Mouse (Mus musculus): Measurements from ENCODE around the gene Dnajc13. TPM values are rescaled to one million over a fixed set of nuclear protein-coding genes. Genes with fewer than 3 reads are reported as not detected.

The Dnajc13 gene
- polyA plus RNA-seq, 1 experiment, result not detected

DNA sequence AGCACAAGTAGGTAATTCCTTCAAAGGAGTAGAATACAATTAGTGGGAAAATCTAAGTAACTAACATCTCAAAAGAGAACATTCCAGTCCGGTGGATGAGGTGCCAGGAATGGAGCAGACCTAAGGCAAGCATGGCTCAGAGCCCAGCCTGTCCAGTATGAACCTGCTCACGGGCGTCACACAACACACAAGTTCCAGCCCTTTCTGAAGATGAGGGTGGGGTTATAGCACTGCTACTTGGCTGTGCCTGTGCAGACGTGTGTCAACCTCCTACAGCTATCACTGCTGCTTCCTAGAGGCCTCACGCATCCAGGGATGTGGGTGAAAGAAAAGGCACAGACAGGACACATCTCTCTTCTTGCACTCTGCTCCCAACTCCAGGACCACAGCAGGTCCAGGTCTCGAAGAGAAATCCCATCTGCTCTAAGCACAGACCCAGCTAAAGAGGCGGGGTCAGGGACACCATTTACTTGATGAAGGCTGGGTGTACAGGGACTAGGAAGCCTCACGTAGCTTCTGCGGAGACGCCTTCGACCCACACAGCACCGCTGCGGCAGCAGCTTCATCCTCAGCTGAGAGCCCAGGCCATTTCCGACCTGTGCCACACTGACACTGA is 107.5 kb downstream of the Dnajc13 start:
- WGBS, result 92% methylated on average over 14 of the region's 14 CpGs
- TF ChIP-seq POLR2A (IDR thresholded peaks at IDR 0.05; ENCODE audit: insufficient read depth, low read depth, low read length) (no peak), CTCF (IDR thresholded peaks at IDR 0.05; ENCODE audit: insufficient read depth, low read depth, low read length) (no peak)

DNA sequence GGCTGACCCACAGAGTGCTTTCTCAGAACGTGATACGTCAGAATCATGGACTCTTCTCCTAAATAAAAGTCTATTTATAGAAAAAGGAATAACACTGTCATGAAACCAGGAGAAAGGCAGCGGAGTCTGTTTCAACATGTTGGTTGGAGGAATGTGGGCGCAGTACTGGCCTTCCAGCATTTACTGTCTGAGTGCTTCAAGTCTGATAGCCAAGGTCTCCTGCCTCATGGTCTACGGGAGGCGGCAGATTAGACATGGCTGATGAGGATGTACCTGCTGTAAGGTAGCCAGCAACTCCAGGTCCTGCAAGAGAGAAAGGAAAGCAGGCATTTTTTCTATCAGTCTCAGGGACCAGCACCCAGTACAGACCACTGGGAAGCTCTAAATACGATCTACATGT is 110.6 kb downstream of the Dnajc13 start:
- Histone ChIP-seq H3K4me3 (ENCODE audit: insufficient read depth, low read depth, low read length) (no peak overlapping the region), H3K27ac (ENCODE audit: insufficient read depth, low read depth, low read length) (no peak overlapping the region), H3K4me1 (ENCODE audit: control insufficient read depth, insufficient read depth, low read length) (no peaks in the 10 kb centered on the region)
- WGBS, result 93% methylated on average over 7 of the region's 7 CpGs
- TF ChIP-seq CTCF (IDR thresholded peaks at IDR 0.05; ENCODE audit: insufficient read depth, low read depth, low read length), result no peak
- TF ChIP-seq POLR2A (IDR thresholded peaks at IDR 0.05; ENCODE audit: insufficient read depth, low read depth, low read length), result no peak

More for the DNA sequence above, 107.5 kb downstream of the Dnajc13 start:
- Histone ChIP-seq H3K4me1 (ENCODE audit: control insufficient read depth, insufficient read depth, low read length) (no peaks in the 10 kb centered on the region), H3K4me3 (ENCODE audit: insufficient read depth, low read depth, low read length) (no peak overlapping the region), H3K27ac (ENCODE audit: insufficient read depth, low read depth, low read length) (no peak overlapping the region)

DNA sequence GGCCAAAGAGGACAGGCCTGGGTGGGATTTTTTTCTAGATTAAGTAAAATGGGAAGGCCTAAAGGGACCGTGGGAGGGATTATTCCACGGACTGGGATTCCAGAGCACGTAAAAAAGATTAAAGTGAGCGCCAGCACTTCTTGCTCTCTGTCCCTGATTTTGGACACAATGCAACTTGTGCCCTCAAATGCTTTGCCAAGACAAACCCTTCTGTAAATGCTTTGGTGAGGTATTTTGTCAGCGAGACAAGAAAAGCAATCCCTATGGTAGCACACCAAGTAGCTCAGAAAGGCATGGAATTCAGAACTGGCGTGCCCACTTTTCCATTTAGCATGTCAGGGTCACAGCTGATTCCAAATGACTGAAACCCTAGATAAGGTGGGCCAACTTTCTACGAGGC is 113.8 kb downstream of the Dnajc13 start:
- whole genome bisulfite sequencing, result 81% methylated on average over 7 of the region's 7 CpGs
- TF ChIP-seq POLR2A (IDR thresholded peaks at IDR 0.05; ENCODE audit: insufficient read depth, low read depth, low read length) (no peak), CTCF (IDR thresholded peaks at IDR 0.05; ENCODE audit: insufficient read depth, low read depth, low read length) (no peak)
- no peak overlapping the region for H3K27ac ChIP-seq (ENCODE audit: insufficient read depth, low read depth, low read length)
- H3K4me1 ChIP-seq (ENCODE audit: control insufficient read depth, insufficient read depth, low read length), result no peaks in the 10 kb centered on the region
- no peak overlapping the region for H3K4me3 ChIP-seq (ENCODE audit: insufficient read depth, low read depth, low read length)

DNA sequence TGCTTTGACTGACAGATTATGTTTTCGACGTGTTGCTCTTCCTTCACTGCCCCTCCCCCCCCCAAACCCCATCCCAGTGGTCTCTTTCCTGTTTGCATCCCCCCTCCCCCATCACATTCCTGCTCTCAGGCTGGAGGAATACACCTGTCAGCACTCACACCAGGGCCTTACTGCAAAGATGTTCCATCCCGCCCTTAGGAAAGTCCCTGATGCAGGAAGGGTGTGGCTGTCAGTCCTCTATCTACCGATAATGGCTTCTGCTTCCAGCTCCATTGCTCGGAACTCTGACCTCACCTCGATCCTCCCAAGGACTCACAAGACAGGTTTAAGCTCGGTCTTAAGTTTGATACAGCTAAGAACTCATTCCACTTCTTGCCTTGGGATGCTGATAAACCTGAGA is 116.0 kb downstream of the Dnajc13 start:
- no peak overlapping the region for H3K27ac ChIP-seq (ENCODE audit: insufficient read depth, low read depth, low read length)
- H3K4me3 ChIP-seq (ENCODE audit: insufficient read depth, low read depth, low read length), result no peak overlapping the region
- TF ChIP-seq POLR2A (IDR thresholded peaks at IDR 0.05; ENCODE audit: insufficient read depth, low read depth, low read length), result no peak
- TF ChIP-seq CTCF (IDR thresholded peaks at IDR 0.05; ENCODE audit: insufficient read depth, low read depth, low read length), result no peak
- 88% methylated on average over 7 of the region's 7 CpGs for WGBS
- H3K4me1 ChIP-seq (ENCODE audit: control insufficient read depth, insufficient read depth, low read length), result no peaks in the 10 kb centered on the region

DNA sequence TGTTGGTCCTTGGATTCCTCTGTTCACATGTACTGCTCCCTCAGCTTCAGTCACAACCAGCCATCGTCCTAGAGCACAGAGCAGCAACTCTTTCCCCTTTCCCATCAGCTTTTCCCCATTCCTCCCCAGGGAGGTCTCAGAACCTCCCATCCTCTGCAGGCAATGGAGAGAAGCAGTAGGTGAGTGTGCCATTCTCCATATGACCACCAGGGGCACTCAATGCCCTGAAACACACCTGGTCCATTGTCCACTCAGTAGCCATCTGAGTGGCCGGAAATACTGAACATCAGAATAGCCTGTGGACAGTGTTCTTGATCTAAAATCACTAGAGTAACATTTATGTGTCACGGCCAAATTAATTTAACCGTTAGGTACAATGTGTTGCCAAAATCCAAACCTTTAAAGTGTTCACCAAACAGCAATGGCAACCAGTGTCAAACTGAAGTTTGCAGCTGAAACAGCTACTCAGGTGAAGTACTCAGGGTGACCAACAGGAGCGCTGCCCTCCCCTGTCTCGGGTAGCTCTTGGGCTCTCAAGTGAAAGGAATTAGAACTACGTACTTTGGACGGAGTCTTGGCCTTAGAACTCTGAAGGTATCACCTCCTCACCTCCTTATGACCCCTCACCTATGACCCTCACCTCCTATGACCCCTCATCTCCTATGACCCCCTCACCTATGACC is 118.3 kb downstream of the Dnajc13 start:
- Histone ChIP-seq H3K4me1 (ENCODE audit: control insufficient read depth, insufficient read depth, low read length) (no peaks in the 10 kb centered on the region), H3K27ac (ENCODE audit: insufficient read depth, low read depth, low read length) (no peak overlapping the region), H3K4me3 (ENCODE audit: insufficient read depth, low read depth, low read length) (no peak overlapping the region)
- 83% methylated on average over 8 of the region's 8 CpGs for WGBS
- no peak for TF ChIP-seq POLR2A (IDR thresholded peaks at IDR 0.05; ENCODE audit: insufficient read depth, low read depth, low read length)
- TF ChIP-seq CTCF (IDR thresholded peaks at IDR 0.05; ENCODE audit: insufficient read depth, low read depth, low read length), result no peak

DNA sequence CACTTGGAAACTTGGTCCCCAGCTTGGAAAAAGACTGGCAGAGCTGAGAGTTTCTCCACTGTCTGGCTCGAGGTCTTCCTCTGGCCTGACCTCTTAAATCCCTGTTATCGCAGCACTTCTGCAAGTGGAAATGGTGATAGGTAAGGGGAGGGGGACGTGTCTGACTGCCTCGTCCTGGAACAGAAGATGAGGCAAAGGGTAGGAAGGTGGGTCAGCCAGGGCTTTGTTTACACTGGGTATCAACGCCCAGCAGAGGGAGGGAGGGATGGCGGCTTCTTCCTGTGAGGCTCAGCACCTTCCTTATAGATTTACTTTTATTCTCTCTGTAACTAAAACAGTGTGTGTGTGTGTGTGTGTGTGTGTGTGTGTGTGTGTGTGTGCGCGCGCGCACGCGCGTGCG is 119.9 kb downstream of the Dnajc13 start:
- Histone ChIP-seq H3K4me1 (ENCODE audit: control insufficient read depth, insufficient read depth, low read length) (no peaks in the 10 kb centered on the region), H3K27ac (ENCODE audit: insufficient read depth, low read depth, low read length) (no peak overlapping the region), H3K4me3 (ENCODE audit: insufficient read depth, low read depth, low read length) (no peak overlapping the region)
- 90% methylated on average over 14 of the region's 14 CpGs for WGBS
- TF ChIP-seq CTCF (IDR thresholded peaks at IDR 0.05; ENCODE audit: insufficient read depth, low read depth, low read length), result no peak
- no peak for TF ChIP-seq POLR2A (IDR thresholded peaks at IDR 0.05; ENCODE audit: insufficient read depth, low read depth, low read length)

DNA sequence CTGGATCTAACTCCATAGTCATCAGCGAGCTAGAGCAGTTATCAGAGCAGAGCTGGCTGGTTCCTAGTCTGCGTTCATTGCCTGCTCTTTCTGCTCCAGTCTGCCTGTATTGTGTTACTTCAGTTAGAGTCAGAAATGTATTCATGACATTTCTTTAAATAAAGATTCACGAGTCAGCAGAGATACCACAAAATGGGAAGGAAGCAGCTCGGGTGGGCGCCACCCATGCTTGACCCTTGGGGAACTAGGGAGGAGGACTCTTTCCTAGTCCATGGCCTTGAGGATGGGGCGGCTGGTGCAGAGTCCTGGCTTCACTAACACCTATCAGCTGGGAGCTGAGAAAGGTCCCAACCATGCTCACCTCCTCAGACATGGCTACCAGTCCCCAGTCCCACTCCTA is 122.4 kb downstream of the Dnajc13 start:
- Histone ChIP-seq H3K4me1 (ENCODE audit: control insufficient read depth, insufficient read depth, low read length) (no peaks in the 10 kb centered on the region), H3K27ac (ENCODE audit: insufficient read depth, low read depth, low read length) (no peak overlapping the region), H3K4me3 (ENCODE audit: insufficient read depth, low read depth, low read length) (no peak overlapping the region)
- 94% methylated on average over 6 of the region's 6 CpGs for WGBS
- TF ChIP-seq POLR2A (IDR thresholded peaks at IDR 0.05; ENCODE audit: insufficient read depth, low read depth, low read length), result no peak
- TF ChIP-seq CTCF (IDR thresholded peaks at IDR 0.05; ENCODE audit: insufficient read depth, low read depth, low read length), result no peak

DNA sequence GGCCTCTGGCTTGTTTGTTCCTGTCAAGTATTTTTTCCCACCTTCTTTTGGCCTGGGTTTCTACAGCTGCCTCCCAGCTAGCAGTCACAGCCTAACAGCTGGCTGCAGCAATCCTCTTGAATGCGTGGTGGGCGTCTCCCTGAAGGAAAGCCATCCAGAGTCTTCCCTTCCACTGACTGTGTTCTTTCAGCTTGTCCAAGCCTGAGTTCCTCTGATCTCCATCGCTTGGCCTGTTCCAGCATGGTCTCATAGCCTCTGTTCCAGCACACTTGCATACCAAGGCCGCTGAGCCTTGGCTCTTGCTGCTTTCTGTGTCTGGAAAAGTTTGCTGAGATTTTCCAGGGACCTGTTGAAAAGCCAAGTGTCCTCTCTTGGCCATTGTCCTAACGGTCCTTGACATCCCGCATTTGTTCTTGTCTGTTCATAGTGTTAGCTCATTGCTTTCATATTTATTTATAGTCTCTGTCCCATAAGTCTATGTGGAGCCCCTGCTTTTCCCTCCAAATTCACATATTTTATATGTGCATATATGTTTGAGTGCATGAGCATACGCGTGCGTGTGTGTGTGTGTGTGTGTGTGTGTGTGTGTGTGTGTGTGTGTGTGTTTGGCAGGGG is 132.5 kb downstream of the Dnajc13 start:
- H3K4me1 ChIP-seq (ENCODE audit: control insufficient read depth, insufficient read depth, low read length), result peaks cover 10% of the 10 kb centered on the region
- no peak overlapping the region for H3K4me3 ChIP-seq (ENCODE audit: insufficient read depth, low read depth, low read length)
- no peak for TF ChIP-seq CTCF (IDR thresholded peaks at IDR 0.05; ENCODE audit: insufficient read depth, low read depth, low read length)
- no peak for TF ChIP-seq POLR2A (IDR thresholded peaks at IDR 0.05; ENCODE audit: insufficient read depth, low read depth, low read length)
- 84% methylated on average over 9 of the region's 9 CpGs for WGBS
- H3K27ac ChIP-seq (ENCODE audit: insufficient read depth, low read depth, low read length), result no peak overlapping the region

DNA sequence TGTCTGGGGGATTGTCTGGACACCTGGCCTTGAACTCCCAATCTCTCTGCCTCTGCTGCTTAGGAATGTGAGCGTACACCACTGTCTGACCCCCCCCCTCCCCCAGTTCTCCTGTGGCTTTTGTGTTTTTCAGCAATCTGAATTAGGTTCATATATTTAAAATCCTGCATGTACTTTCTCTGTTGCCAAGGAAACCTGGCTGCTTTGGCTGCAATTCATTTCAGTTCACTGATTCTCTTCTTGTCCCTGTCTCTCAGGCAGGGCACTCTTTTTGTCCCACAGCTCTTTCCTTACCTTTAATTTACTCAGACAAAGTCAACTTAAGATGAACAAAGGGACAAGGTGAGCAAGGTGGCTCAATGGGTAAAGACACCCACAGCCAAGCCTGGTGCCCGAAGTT is 134.6 kb downstream of the Dnajc13 start:
- Histone ChIP-seq H3K27ac (ENCODE audit: insufficient read depth, low read depth, low read length) (no peak overlapping the region), H3K4me1 (ENCODE audit: control insufficient read depth, insufficient read depth, low read length) (peaks cover 18% of the 10 kb centered on the region), H3K4me3 (ENCODE audit: insufficient read depth, low read depth, low read length) (no peak overlapping the region)
- 22% methylated on average over 2 of the region's 2 CpGs for WGBS
- TF ChIP-seq POLR2A (IDR thresholded peaks at IDR 0.05; ENCODE audit: insufficient read depth, low read depth, low read length), result no peak
- no peak for TF ChIP-seq CTCF (IDR thresholded peaks at IDR 0.05; ENCODE audit: insufficient read depth, low read depth, low read length)
